Mouse (Mus musculus) bone marrow, adult 2 months (tissue): Measurements from ENCODE around the gene Tfip11. TPM values are rescaled to one million over a fixed set of nuclear protein-coding genes. Genes with fewer than 3 reads are reported as not detected.

Source experiments
- H3K27ac ChIP-seq: fragments of 200-500 bp; 2 replicates; pipeline ENCODE4 v1.5.1; 2012; ENCODE audit warnings: low read depth, mild to moderate bottlenecking, control low read depth, inconsistent platforms, low read length; ENCODE audit not compliant: control insufficient read depth, poor library complexity, insufficient read depth
- H3K4me1 ChIP-seq: fragments of 200-500 bp; 2 replicates; pipeline ENCODE4 v1.6.1; 2011; ENCODE audit warnings: low read length; ENCODE audit not compliant: control insufficient read depth, insufficient read depth
- H3K4me3 ChIP-seq: fragments of 200-500 bp; replicated peaks from 2 replicates; pipeline ENCODE3; 2011; ENCODE audit warnings: mild to moderate bottlenecking, low read depth, low read length, control low read depth; ENCODE audit not compliant: control insufficient read depth
- CTCF ChIP-seq: fragments of 200-500 bp; IDR thresholded peaks from 2 replicates; pipeline ENCODE4 v1.5.1; 2011; ENCODE audit warnings: low read length, control low read depth; ENCODE audit not compliant: control insufficient read depth, insufficient read depth
- POLR2A ChIP-seq: fragments of 200-500 bp; IDR thresholded peaks from 2 replicates; pipeline ENCODE4 v1.6.1; 2011; ENCODE audit warnings: low read depth, mild to moderate bottlenecking, control low read depth, low read length, borderline replicate concordance; ENCODE audit not compliant: control insufficient read depth
- WGBS: fragments of 180-500 bp; shearing (Covaris S2); methylation state at CpG from one replicate; pipeline ENCODE4 v1.1.7; 2018; 5-methylcytosine and 5-hydroxymethylcytosine counted together
- polyA plus RNA-seq: library from polyadenylated mRNA; stranded (reverse); fragments of >200 nt; gene quantifications from 2 replicates; pipeline ENCODE4 v1.2.4, GENCODE M21; 2011; ENCODE audit warnings: low replicate concordance; ENCODE audit not compliant: missing spikeins, insufficient read depth, insufficient read length

The Tfip11 gene
- polyA plus RNA-seq, 1 experiment, result 20.3 TPM

DNA sequence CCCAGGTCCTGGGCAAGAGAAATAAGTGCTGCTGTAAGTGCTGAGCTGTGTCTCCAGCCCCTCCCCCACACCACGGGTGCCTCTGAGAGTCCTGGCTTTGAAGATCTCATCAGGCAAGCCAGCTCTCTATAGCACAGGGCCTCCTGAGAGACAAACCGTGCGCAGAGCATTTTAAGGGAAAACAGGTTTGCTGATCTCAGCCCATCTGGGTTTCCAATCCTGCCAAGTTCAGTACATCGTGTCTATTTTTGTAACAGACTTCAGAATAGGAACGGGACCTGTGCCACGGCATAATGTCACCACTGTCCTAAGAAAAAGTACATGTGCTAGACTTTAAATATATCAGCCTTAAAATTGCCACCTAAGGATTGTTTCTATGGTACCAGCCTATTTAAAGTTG is 5.2 kb upstream of the Tfip11 start:
- Histone ChIP-seq H3K27ac (no peak overlapping the region), H3K4me1 (peaks cover 1% of the 10 kb centered on the region; the same call in 1 of the 2 replicates), H3K4me3 (no peak overlapping the region)
- 77% methylated on average over 6 of the region's 6 CpGs for WGBS
- TF ChIP-seq CTCF, result no peak
- TF ChIP-seq POLR2A, result no peak

DNA sequence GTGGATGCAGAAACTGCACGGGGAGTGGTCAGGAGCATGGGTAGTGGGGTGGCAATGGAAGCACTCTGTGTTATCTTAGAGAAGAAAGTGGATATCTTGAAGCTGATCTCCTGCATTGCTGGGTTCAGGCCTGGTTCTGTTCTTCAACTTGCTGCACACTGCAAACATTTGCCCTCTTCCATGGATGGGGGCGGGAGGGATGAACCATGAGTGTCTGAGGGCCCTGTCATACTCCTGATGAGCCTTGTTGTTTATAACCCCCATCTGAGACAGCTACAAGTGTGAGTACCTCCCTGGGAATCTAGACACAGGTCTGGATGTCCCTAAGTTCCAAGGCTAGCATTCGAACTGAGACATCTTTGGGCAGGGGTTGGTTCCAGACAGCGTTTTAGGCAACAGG is 4.8 kb upstream of the Tfip11 start:
- WGBS, result 84% methylated on average over 4 of the region's 4 CpGs
- no peak overlapping the region for H3K4me3 ChIP-seq
- TF ChIP-seq CTCF (no peak), POLR2A (no peak)
- no peak overlapping the region for H3K27ac ChIP-seq
- H3K4me1 ChIP-seq, result peaks cover 1% of the 10 kb centered on the region; the same call in 1 of the 2 replicates

DNA sequence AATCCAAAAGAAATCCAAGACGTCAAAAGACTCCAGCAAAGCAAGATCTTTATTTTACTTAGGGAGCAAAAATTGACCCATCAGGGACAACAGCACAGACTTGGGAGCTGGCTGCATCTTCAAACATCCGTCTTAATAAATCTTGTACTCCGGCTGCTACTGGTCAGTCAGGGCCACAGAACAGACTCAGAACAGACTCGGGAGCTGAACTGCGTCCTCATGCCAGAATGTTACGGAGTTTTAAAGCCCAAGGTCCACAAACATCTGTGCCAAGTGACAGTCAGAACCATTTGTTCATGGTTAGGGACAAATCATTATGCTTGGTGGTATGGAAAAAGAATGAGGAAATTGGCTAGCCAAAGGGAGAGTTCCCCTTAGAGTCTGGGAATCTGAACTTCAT is 2.9 kb upstream of the Tfip11 start:
- H3K27ac ChIP-seq, result no peak overlapping the region
- H3K4me1 ChIP-seq, result peaks cover 1% of the 10 kb centered on the region; the same call in 1 of the 2 replicates
- 89% methylated on average over 6 of the region's 6 CpGs for WGBS
- H3K4me3 ChIP-seq, result no peak overlapping the region
- no peak for TF ChIP-seq CTCF
- TF ChIP-seq POLR2A, result no peak

DNA sequence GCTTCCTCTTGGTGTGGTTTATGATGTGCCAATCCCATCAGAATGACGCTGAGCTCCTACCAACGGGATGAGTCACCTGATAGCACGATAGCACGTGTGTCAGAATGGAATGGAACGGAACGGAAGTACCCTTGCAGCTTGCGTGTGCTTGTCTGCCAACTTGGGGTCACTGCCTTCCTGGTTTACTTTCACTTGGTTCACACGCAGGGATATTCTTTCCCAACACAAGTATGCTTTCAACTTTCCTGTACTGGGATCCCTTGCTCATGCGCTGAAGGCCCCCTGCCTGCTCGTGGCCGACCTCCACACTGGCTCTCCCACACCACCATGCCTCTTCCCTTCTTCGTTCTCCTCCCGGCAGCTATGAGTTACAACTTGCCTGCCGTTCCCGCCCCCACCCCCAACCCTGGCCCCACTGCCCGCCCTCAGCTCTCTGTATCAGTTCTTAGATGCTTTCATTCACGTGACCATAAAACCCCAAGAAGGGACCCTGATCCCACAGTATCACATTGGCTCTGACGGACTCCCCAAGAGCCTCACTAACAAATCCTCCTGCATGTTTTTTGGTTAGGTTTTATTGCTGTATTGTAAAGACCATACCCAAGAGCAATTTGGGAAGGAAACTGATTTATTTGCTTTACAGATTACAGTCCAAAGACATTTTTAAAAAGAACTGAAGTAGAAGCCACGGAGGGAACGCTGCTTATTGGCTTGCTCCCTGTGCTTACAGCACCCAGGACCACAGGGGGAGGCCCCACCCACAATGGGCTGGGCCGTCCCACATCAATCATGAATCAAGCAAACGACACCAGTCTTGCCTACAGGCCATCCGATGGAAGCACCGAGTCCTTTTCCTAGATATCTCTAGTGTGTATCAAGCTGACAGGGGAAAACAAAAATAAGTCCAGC is 1.3 kb upstream of the Tfip11 start:
- H3K4me1 ChIP-seq, result peaks cover 1% of the 10 kb centered on the region; the same call in 1 of the 2 replicates
- no peak overlapping the region; the same call in 1 of the 2 replicates for H3K27ac ChIP-seq
- 1% methylated on average over 24 of the region's 24 CpGs for WGBS
- no peak for TF ChIP-seq CTCF
- no peak for TF ChIP-seq POLR2A
- peak overlapping the region; percentile 59 for H3K4me3 ChIP-seq

DNA sequence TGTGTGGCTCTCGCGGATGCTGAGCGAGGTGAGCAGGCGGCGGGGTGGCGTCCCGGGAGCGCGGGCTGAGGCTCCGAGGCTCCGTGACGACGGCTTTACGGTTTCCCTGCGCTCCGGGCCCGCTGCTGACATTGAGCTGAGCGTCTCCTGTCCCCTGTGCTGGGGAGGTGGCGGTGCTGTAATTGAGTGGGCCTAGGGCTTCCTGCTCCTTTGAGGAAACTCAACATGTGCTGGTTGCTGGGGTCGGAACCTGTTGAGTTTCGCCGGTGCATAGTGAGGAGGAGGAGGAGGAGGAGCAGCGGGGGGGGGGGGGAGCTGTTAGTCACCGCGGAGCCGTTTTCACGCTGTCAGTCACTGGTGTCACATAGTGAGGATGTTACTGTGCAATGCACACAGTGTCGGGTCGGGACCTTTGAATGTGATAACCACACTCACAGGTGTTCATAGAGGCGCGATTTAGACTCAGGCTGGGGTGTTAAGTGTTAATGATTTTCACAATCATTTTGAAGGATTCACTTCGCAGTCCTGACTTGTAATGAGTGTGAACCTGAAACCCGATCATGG is 370 bp downstream of the Tfip11 start:
- peak overlapping the region; percentile 83 for H3K4me3 ChIP-seq

DNA sequence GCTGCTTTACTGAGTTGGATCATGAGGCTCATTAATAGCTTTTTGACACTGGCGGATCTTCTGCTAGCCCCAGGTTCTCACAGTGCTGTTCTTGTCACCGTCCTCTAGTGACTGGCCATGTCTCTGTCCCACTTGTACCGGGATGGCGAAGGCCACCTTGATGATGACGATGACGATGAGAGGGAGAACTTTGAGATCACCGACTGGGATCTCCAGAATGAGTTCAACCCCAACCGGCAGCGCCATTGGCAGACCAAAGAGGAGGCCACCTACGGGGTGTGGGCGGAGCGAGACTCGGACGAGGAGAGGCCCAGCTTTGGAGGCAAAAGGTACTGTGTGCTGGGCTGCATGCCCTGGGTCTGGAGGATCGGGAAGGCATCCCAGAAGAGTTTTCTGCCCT is 1.7 kb downstream of the Tfip11 start:
- Histone ChIP-seq H3K27ac (no peak overlapping the region), H3K4me1 (peaks cover 1% of the 10 kb centered on the region; the same call in 1 of the 2 replicates), H3K4me3 (no peak overlapping the region)
- TF ChIP-seq CTCF (no peak), POLR2A (no peak)
- WGBS, result 92% methylated on average over 15 of the region's 15 CpGs

More for the DNA sequence above, 370 bp downstream of the Tfip11 start:
- no peak for TF ChIP-seq CTCF
- TF ChIP-seq POLR2A, result 0 out of 2 replicates have a peak, but pooled peaks have one; percentile 1
- Histone ChIP-seq H3K4me1 (peaks cover 1% of the 10 kb centered on the region; the same call in 1 of the 2 replicates), H3K27ac (peak overlapping the region; percentile 87)
- 1% methylated on average over 33 of the region's 33 CpGs for WGBS

DNA sequence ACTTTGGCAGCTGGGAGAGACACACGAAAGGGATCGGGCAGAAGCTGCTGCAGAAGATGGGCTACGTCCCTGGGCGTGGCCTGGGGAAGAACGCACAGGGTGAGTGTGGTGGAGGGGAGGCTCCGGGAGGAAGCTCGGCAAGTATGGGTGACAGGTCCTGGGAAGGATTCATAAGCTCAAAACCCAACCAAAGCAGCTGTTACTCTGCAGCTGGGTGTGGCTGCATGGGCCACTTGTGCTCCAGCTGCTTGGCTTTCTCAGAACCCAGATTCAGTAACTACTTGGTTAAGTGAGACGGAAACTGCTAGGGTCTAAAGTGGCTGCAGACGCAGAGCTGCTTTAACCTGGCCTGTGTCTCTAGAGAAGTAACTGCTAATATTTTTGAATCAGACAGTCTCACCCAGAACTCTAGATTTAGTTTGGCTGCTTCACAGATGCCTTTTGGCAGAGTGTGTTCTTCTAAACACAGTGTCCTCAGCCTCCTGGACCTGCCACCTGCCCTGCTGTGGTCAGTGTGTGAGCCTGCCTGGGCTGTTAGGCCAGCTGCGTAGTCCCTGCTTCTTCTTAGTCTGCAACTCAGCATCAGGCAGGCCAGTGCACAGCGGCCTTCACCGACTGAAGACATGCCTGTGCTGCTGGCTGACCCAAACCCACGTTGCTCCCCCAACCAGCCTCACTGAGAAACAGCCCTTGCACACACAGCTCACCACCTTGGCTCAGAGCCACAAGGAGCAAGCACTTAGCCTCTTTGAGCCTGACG is 3.8 kb downstream of the Tfip11 start:
- TF ChIP-seq CTCF (no peak), POLR2A (no peak)
- H3K27ac ChIP-seq, result no peak overlapping the region
- H3K4me3 ChIP-seq, result no peak overlapping the region
- 91% methylated on average over 14 of the region's 14 CpGs for WGBS
- H3K4me1 ChIP-seq, result peaks cover 1% of the 10 kb centered on the region; the same call in 1 of the 2 replicates

DNA sequence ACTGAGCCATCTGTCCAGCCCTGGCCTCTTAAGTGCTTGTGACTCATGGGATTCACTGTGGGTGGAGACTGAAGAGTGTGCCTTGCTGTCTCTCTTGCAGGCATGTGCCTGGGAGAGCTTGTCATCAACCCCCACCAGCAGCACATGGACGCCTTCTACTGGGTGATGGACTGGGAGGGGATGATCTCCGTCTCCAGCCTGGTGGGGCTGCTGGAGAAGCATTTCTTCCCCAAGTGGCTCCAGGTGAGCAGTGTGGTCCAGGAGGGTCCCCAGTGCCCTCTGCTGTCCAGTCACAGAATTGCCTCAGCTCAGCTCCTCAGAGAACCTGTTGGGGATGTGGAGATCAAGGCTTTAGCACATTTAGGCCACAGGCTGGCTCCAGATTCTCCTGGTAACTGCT is 9.3 kb downstream of the Tfip11 start:
- WGBS, result 62% methylated on average over 2 of the region's 2 CpGs
- TF ChIP-seq POLR2A, result no peak
- peak; percentile 80 for TF ChIP-seq CTCF
- no peak overlapping the region for H3K27ac ChIP-seq
- no peak overlapping the region for H3K4me3 ChIP-seq
- no peaks in the 10 kb centered on the region for H3K4me1 ChIP-seq
